Mouse (Mus musculus) kidney, postnatal 0 days (tissue): ENCODE results near the gene Creb1. TPM values are rescaled to one million over a fixed set of nuclear protein-coding genes. Genes with fewer than 3 reads are reported as not detected.

Experiments used
- ATAC-seq: fragments of 200-750 bp; cut with Nextera tagmentation; replicated peaks from 2 replicates; pipeline ENCODE4 v1.8.0; 2017; ENCODE audit warnings: low read depth, moderate number of reproducible peaks, moderate TSS enrichment, moderate library complexity; ENCODE audit not compliant: low FRiP score
- DNase-seq: peaks from one replicate; pipeline ENCODE4 v3.0.0-alpha.2; 2016; ENCODE audit warnings: low spot score
- H3K27ac ChIP-seq: fragments of 300-500 bp; sonication (generic); 2 replicates; pipeline ENCODE4 v1.5.1; 2014; ENCODE audit warnings: mild to moderate bottlenecking
- H3K27me3 ChIP-seq: fragments of 300-500 bp; sonication (generic); 2 replicates; pipeline ENCODE4 v1.6.1; 2014; ENCODE audit warnings: low read length, mixed read lengths; ENCODE audit not compliant: insufficient read depth
- H3K36me3 ChIP-seq: fragments of 300-500 bp; sonication (generic); 2 replicates; pipeline ENCODE4 v1.6.1; 2014; ENCODE audit warnings: low read length, mixed read lengths; ENCODE audit not compliant: insufficient read depth
- H3K4me1 ChIP-seq: fragments of 300-500 bp; sonication (generic); replicated peaks from 2 replicates; pipeline ENCODE4 v1.6.1; 2014; ENCODE audit warnings: antibody characterized with exemption, low read length, mixed read lengths; ENCODE audit not compliant: insufficient read depth
- H3K4me2 ChIP-seq: fragments of 300-500 bp; sonication (generic); 2 replicates; pipeline ENCODE4 v1.6.1; 2014; ENCODE audit warnings: mild to moderate bottlenecking, low read length, moderate library complexity, mixed read lengths
- H3K4me3 ChIP-seq: fragments of 300-500 bp; sonication (generic); replicated peaks from 2 replicates; pipeline ENCODE4 v1.5.1; 2014; ENCODE audit warnings: low read depth, low read length
- H3K9ac ChIP-seq: fragments of 300-500 bp; sonication (generic); 2 replicates; pipeline ENCODE4 v1.6.1; 2014; ENCODE audit warnings: low read depth, low read length
- H3K9me3 ChIP-seq: fragments of 300-500 bp; sonication (generic); replicated peaks from 2 replicates; pipeline ENCODE4 v1.6.1; 2016; ENCODE audit warnings: low read length, inconsistent platforms, mixed read lengths
- CTCF ChIP-seq: IDR thresholded peaks from 2 replicates; pipeline ENCODE4 v1.5.1; 2016; ENCODE audit warnings: antibody characterized with exemption, low read depth, mild to moderate bottlenecking, moderate library complexity
- WGBS: fragments of 180-500 bp; shearing (Covaris S2); extraction: QIAGEN DNeasy Blood & Tissue Kit; methylation state at CpG from one replicate; pipeline ENCODE4 v1.1.7; 2014; 5-methylcytosine and 5-hydroxymethylcytosine counted together
- polyA plus RNA-seq: library from polyadenylated mRNA; unstranded; fragments of >200 nt; fragmentation: Nextera tagmentation; extraction: Ambion mirVana; gene quantifications from 2 replicates; pipeline ENCODE4 v1.2.1, GENCODE M21; 2015

The Creb1 gene
- polyA plus RNA-seq, 1 experiment from 2014 or later = 18.1 TPM

- TF ChIP-seq CTCF = no peak
- 36% methylated on average over 3 of the region's 3 CpGs for WGBS
- Histone ChIP-seq H3K4me3 (peak overlapping the region; percentile 85; the same call in 1 of the 2 replicates), H3K27ac (0 out of 2 replicates have a peak overlapping the region, but pooled peaks have one; percentile 96), H3K36me3 (no peaks in the 10 kb centered on the region), H3K4me2 (peak overlapping the region; percentile 90), H3K4me1 (0 out of 2 replicates have a peak, but pooled peaks cover 5% of the 10 kb centered on the region), H3K9me3 (no peaks in the 10 kb centered on the region), H3K27me3 (no peaks in the 10 kb centered on the region), H3K9ac (peak overlapping the region; percentile 87; the same call in 1 of the 2 replicates)
- ATAC-seq (no peak), DNase-seq (no peak)
Observed at GRCm38 (mm10) chr1:64618226-64618625, 85.8 kb downstream of the Creb1 start.

GRCm38 (mm10) chr1:64621116-64621515 is 88.7 kb downstream of the Creb1 start:
- no peak overlapping the region for H3K9ac ChIP-seq
- no peak overlapping the region for H3K27ac ChIP-seq
- no peak for ATAC-seq
- no peaks in the 10 kb centered on the region for H3K27me3 ChIP-seq
- no peaks in the 10 kb centered on the region for H3K9me3 ChIP-seq
- H3K36me3 ChIP-seq = no peaks in the 10 kb centered on the region
- DNase-seq = no peak
- no peak for TF ChIP-seq CTCF
- H3K4me2 ChIP-seq = no peak overlapping the region
- H3K4me3 ChIP-seq = no peak overlapping the region
- 0 out of 2 replicates have a peak, but pooled peaks cover 7% of the 10 kb centered on the region for H3K4me1 ChIP-seq
- 77% methylated on average over 5 of the region's 5 CpGs for WGBS

- TF ChIP-seq CTCF = no peak
- H3K9ac ChIP-seq = no peak overlapping the region
- H3K4me3 ChIP-seq = no peak overlapping the region
- no peaks in the 10 kb centered on the region for H3K9me3 ChIP-seq
- no peak overlapping the region for H3K4me2 ChIP-seq
- H3K27me3 ChIP-seq = no peaks in the 10 kb centered on the region
- no peak overlapping the region for H3K27ac ChIP-seq
- H3K4me1 ChIP-seq = 0 out of 2 replicates have a peak, but pooled peaks cover 3% of the 10 kb centered on the region
- no peak for ATAC-seq
- no peaks in the 10 kb centered on the region for H3K36me3 ChIP-seq
- WGBS = 50% methylated on average over 12 of the region's 12 CpGs
- DNase-seq = peak; percentile 40
Observed at GRCm38 (mm10) chr1:64623558-64624435, 91.4 kb downstream of the Creb1 start.

- ATAC-seq (no peak), DNase-seq (no peak)
- no peaks in the 10 kb centered on the region for H3K27me3 ChIP-seq
- no peak overlapping the region for H3K9ac ChIP-seq
- no peaks in the 10 kb centered on the region for H3K36me3 ChIP-seq
- H3K4me2 ChIP-seq = no peak overlapping the region
- H3K9me3 ChIP-seq = no peaks in the 10 kb centered on the region
- no peak for TF ChIP-seq CTCF
- no peak overlapping the region for H3K4me3 ChIP-seq
- H3K4me1 ChIP-seq = 0 out of 2 replicates have a peak, but pooled peaks cover 3% of the 10 kb centered on the region
- no peak overlapping the region for H3K27ac ChIP-seq
Observed at GRCm38 (mm10) chr1:64625214-64625613, 92.8 kb downstream of the Creb1 start.

- no peak overlapping the region for H3K4me2 ChIP-seq
- no peaks in the 10 kb centered on the region for H3K27me3 ChIP-seq
- no peak for TF ChIP-seq CTCF
- 70% methylated on average over 5 of the region's 5 CpGs for WGBS
- H3K9ac ChIP-seq = no peak overlapping the region
- ATAC-seq (no peak), DNase-seq (no peak)
- no peaks in the 10 kb centered on the region for H3K9me3 ChIP-seq
- H3K36me3 ChIP-seq = no peaks in the 10 kb centered on the region
- no peak overlapping the region for H3K4me3 ChIP-seq
- no peaks in the 10 kb centered on the region for H3K4me1 ChIP-seq
- H3K27ac ChIP-seq = no peak overlapping the region
Observed at GRCm38 (mm10) chr1:64631526-64631925, 99.1 kb downstream of the Creb1 start.

- TF ChIP-seq CTCF = no peak
- 80% methylated on average over 3 of the region's 3 CpGs for WGBS
- Histone ChIP-seq H3K36me3 (no peaks in the 10 kb centered on the region), H3K9ac (no peak overlapping the region), H3K4me1 (no peaks in the 10 kb centered on the region), H3K4me3 (no peak overlapping the region), H3K27ac (no peak overlapping the region), H3K4me2 (no peak overlapping the region), H3K9me3 (no peaks in the 10 kb centered on the region), H3K27me3 (no peaks in the 10 kb centered on the region)
- DNase-seq (no peak), ATAC-seq (no peak)
Observed at GRCm38 (mm10) chr1:64633237-64633636, 100.8 kb downstream of the Creb1 start.
